Mouse (Mus musculus): ENCODE data around the gene Flt3.

Gene Flt3

GRCm38 (mm10) chr5:147408731-147409130 is 8.4 kb upstream of the Flt3 start:
- DNase-seq (ENCODE audit: low read depth): no peak

GRCm38 (mm10) chr5:147406135-147406534 is 5.8 kb upstream of the Flt3 start:
- no peak for DNase-seq (ENCODE audit: low read depth)

GRCm38 (mm10) chr5:147402505-147402904 is 2.2 kb upstream of the Flt3 start:
- peak; percentile 42 for DNase-seq (ENCODE audit: low read depth)

- DNase-seq (ENCODE audit: low read depth): no peak
Observed at GRCm38 (mm10) chr5:147401024-147401423, 735 bp upstream of the Flt3 start.

GRCm38 (mm10) chr5:147400505-147400979 is 253 bp upstream of the Flt3 start:
- no peak for DNase-seq (ENCODE audit: low read depth)

- peak; percentile 18 for DNase-seq (ENCODE audit: low read depth)
Observed at GRCm38 (mm10) chr5:147395050-147395449, 5.2 kb downstream of the Flt3 start.

- no peak for DNase-seq (ENCODE audit: low read depth)
Observed at GRCm38 (mm10) chr5:147392667-147393213, 7.5 kb downstream of the Flt3 start.

GRCm38 (mm10) chr5:147390772-147391171 is 9.5 kb downstream of the Flt3 start:
- no peak for DNase-seq (ENCODE audit: low read depth)

GRCm38 (mm10) chr5:147389052-147389451 is 11.2 kb downstream of the Flt3 start:
- no peak for DNase-seq (ENCODE audit: low read depth)

GRCm38 (mm10) chr5:147388376-147389008 is 11.8 kb downstream of the Flt3 start:
- DNase-seq (ENCODE audit: low read depth): no peak

- DNase-seq (ENCODE audit: low read depth): no peak
Observed at GRCm38 (mm10) chr5:147386865-147387264, 13.4 kb downstream of the Flt3 start.

- no peak for DNase-seq (ENCODE audit: low read depth)
Observed at GRCm38 (mm10) chr5:147381396-147381795, 18.9 kb downstream of the Flt3 start.

GRCm38 (mm10) chr5:147379481-147379880 is 20.8 kb downstream of the Flt3 start:
- DNase-seq (ENCODE audit: low read depth): no peak

GRCm38 (mm10) chr5:147370276-147370675 is 30.0 kb downstream of the Flt3 start:
- no peak for DNase-seq (ENCODE audit: low read depth)

- no peak for DNase-seq (ENCODE audit: low read depth)
Observed at GRCm38 (mm10) chr5:147368221-147368620, 32.1 kb downstream of the Flt3 start.

- peak; percentile 51 for DNase-seq (ENCODE audit: low read depth)
Observed at GRCm38 (mm10) chr5:147365995-147366765, 34.1 kb downstream of the Flt3 start.

- no peak for DNase-seq (ENCODE audit: low read depth)
Observed at GRCm38 (mm10) chr5:147363054-147363453, 37.2 kb downstream of the Flt3 start.

GRCm38 (mm10) chr5:147358481-147358880 is 41.8 kb downstream of the Flt3 start:
- no peak for DNase-seq (ENCODE audit: low read depth)

- peak; percentile 70 for DNase-seq (ENCODE audit: low read depth)
Observed at GRCm38 (mm10) chr5:147357536-147357935, 42.8 kb downstream of the Flt3 start.

GRCm38 (mm10) chr5:147356260-147357055 is 43.8 kb downstream of the Flt3 start:
- DNase-seq (ENCODE audit: low read depth): no peak

GRCm38 (mm10) chr5:147355788-147356187 is 44.5 kb downstream of the Flt3 start:
- no peak for DNase-seq (ENCODE audit: low read depth)

GRCm38 (mm10) chr5:147354985-147355384 is 45.3 kb downstream of the Flt3 start:
- no peak for DNase-seq (ENCODE audit: low read depth)

Data from induced T-regulatory cell, adult 2 months (primary cell).